Mouse (Mus musculus): ENCODE results near the gene Lhpp. TPM values are rescaled to one million over a fixed set of nuclear protein-coding genes. Genes with fewer than 3 reads are reported as not detected.

Lhpp gene
- polyA plus RNA-seq, 1 experiment from 2014 or later = 24.5 TPM

DNA sequence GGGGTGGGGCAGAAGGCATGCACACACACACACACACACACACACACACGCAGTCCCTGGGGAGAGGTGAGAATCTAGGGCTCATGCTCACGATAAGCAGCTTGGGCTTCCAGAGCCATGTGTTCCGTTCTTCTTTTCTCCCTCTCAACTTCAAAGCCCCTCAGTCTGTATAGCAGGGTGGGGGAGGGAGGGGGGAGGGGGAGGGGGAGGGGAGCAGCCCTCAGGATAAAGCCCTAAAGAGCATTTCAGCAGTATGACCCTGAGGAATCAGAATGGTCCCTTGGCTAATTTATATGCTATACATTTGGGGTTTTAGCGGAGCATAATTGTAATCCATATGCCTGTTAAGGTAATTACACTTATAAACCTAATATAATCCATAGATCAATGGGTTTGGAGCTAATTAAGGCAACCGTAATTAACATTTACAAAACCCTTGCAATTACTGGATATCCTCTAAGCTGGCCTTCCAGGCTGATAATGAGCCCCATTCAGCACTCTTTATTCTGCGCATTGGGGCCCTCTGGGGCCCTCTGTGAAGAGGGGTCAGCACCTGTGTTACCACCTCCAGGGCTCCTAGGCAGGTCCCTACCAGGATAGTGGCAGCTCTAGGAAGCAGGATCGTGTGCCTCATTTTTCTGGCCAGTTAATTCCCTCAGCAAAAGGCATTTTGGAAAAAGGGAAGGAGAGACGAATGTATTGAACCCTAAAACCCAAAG lies 55.4 kb downstream of the Lhpp start:
- Histone ChIP-seq H3K27me3 (ENCODE audit: control insufficient read depth, insufficient read depth, low read length) (no peaks in the 10 kb centered on the region), H3K9me3 (ENCODE audit: control insufficient read depth, low read length) (no peaks in the 10 kb centered on the region), H3K36me3 (ENCODE audit: control insufficient read depth, insufficient read depth, low read length) (no peaks in the 10 kb centered on the region), H3K27ac (ENCODE audit: low read depth, low read length) (no peak overlapping the region), H3K4me2 (replicated peaks; ENCODE audit: low read depth, low read length) (no peak overlapping the region), H3K4me1 (ENCODE audit: control insufficient read depth, insufficient read depth, low read length) (no peaks in the 10 kb centered on the region), H3K9ac (ENCODE audit: low read depth, low read length) (no peak overlapping the region), H3K4me3 (ENCODE audit: low read length) (no peak overlapping the region)
- ATAC-seq (ENCODE audit: low FRiP score, low TSS enrichment) = no peak
- WGBS = 43% methylated on average over 8 of the region's 8 CpGs

DNA sequence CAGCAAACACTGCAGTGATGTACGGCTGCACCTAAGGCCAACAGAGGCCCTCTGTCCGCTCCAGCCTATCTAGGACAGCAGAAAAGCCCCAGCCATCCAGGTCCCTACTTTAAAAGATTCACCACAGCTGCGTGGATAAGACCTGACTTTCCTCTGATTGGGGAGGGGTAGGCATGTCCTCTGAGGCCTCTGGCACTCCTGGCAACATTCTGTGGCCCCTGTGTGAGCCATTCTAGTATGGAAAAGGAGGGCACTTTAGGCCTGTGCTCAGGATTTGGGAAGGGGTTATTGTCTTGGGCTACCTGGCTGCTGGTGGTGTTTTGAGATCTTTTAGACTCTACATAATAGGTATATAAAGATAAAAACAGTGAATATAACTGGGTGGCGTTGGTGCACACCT lies 56.1 kb downstream of the Lhpp start:
- Histone ChIP-seq H3K27me3 (ENCODE audit: control insufficient read depth, insufficient read depth, low read length) (no peaks in the 10 kb centered on the region), H3K9ac (ENCODE audit: low read depth, low read length) (no peak overlapping the region), H3K9me3 (ENCODE audit: control insufficient read depth, low read length) (no peaks in the 10 kb centered on the region), H3K27ac (ENCODE audit: low read depth, low read length) (no peak overlapping the region), H3K4me3 (ENCODE audit: low read length) (no peak overlapping the region), H3K36me3 (ENCODE audit: control insufficient read depth, insufficient read depth, low read length) (no peaks in the 10 kb centered on the region), H3K4me1 (ENCODE audit: control insufficient read depth, insufficient read depth, low read length) (no peaks in the 10 kb centered on the region), H3K4me2 (replicated peaks; ENCODE audit: low read depth, low read length) (no peak overlapping the region)
- WGBS = 70% methylated on average over 4 of the region's 4 CpGs
- no peak for ATAC-seq (ENCODE audit: low FRiP score, low TSS enrichment)

DNA sequence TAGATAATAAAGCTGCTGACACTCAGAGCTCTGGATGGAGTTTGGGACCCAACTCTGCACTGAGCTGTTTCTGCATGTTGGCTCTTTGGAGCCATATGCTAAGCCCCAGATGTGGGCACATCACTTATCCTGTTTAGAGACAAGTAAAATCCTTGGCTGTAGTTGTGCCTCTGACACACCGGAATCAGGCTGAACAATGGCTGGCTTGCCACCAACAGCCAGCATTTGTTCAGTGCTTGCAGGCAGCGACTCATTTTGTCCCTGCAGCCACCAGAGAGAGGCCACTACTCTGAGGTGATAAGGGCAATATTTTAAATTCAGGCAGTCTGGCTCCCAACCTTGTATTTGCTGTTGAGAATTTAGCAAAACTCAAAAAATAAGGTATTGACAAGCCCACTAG lies 58.2 kb downstream of the Lhpp start:
- 72% methylated on average over 2 of the region's 2 CpGs for WGBS
- no peak overlapping the region for H3K4me2 ChIP-seq (replicated peaks; ENCODE audit: low read depth, low read length)
- H3K4me3 ChIP-seq (ENCODE audit: low read length) = no peak overlapping the region
- no peaks in the 10 kb centered on the region for H3K36me3 ChIP-seq (ENCODE audit: control insufficient read depth, insufficient read depth, low read length)
- no peaks in the 10 kb centered on the region for H3K27me3 ChIP-seq (ENCODE audit: control insufficient read depth, insufficient read depth, low read length)
- H3K9me3 ChIP-seq (ENCODE audit: control insufficient read depth, low read length) = no peaks in the 10 kb centered on the region
- H3K4me1 ChIP-seq (ENCODE audit: control insufficient read depth, insufficient read depth, low read length) = no peaks in the 10 kb centered on the region
- H3K9ac ChIP-seq (ENCODE audit: low read depth, low read length) = no peak overlapping the region
- ATAC-seq (ENCODE audit: low FRiP score, low TSS enrichment) = no peak
- H3K27ac ChIP-seq (ENCODE audit: low read depth, low read length) = no peak overlapping the region

DNA sequence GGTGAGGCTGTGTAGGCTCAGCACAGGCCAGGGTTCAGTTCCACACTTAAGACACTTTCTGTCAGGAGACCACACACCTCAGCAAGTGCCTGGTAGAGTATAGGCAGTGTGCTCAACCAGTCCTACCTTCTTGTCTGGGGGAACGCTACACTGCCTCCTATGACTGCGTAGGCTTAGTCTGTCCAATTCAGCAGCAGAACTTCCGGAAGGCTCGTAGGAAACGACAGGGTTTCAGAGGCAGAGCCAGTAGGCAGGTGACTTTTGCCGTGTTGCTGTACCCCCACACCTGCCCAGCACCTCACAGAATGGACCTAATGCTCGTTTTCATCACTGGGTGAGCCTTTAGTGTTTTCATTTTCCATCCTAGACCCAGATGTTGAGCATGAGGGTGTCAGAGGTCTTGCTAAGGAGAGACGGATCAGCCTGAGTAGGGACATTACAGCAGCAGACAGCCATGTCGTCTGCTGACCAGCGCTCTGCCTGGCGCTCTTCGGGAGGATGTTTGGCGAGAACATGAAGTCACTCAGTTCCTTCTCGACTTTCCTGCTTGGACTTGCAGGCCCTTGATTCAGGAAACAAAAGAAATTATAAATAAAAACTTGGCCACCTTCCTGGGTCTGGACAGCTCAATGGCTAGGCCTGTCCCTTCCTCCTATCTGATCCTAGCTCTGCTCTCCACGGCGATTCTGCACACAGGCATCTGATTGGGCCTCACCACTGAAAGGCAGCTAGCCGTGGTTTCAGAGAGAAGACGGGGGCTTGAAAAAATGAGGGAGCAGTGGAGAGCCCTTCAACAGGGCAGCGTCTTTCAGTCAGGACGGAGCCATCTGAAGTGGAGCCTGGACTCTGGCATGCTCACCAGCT lies 59.8 kb downstream of the Lhpp start:
- Histone ChIP-seq H3K4me3 (ENCODE audit: low read length) (no peak overlapping the region), H3K27me3 (ENCODE audit: control insufficient read depth, insufficient read depth, low read length) (no peaks in the 10 kb centered on the region), H3K9me3 (ENCODE audit: control insufficient read depth, low read length) (no peaks in the 10 kb centered on the region), H3K9ac (ENCODE audit: low read depth, low read length) (no peak overlapping the region), H3K27ac (ENCODE audit: low read depth, low read length) (no peak overlapping the region), H3K4me2 (replicated peaks; ENCODE audit: low read depth, low read length) (no peak overlapping the region), H3K36me3 (ENCODE audit: control insufficient read depth, insufficient read depth, low read length) (no peaks in the 10 kb centered on the region), H3K4me1 (ENCODE audit: control insufficient read depth, insufficient read depth, low read length) (no peaks in the 10 kb centered on the region; the same call in 1 of the 2 replicates)
- ATAC-seq (ENCODE audit: low FRiP score, low TSS enrichment) = no peak
- WGBS = 87% methylated on average over 20 of the region's 20 CpGs

DNA sequence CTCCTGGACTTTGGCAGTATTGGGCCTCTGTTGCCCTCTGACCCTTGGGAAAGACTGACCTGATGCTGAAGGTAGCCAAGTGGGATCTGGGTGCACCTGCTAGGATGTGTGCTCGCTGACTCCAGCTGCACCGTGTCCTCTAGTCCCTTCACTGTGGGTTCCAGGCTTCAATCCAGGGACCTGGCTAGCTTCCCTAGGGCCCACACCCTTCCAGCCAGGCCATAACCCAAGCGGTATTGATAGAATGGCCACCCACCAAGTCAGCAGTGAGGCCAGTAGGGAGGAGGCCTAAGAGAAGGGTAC lies 60.4 kb downstream of the Lhpp start:
- Histone ChIP-seq H3K27me3 (ENCODE audit: control insufficient read depth, insufficient read depth, low read length) (no peaks in the 10 kb centered on the region), H3K4me2 (replicated peaks; ENCODE audit: low read depth, low read length) (no peak overlapping the region), H3K27ac (ENCODE audit: low read depth, low read length) (no peak overlapping the region), H3K4me1 (ENCODE audit: control insufficient read depth, insufficient read depth, low read length) (no peaks in the 10 kb centered on the region; the same call in 1 of the 2 replicates), H3K36me3 (ENCODE audit: control insufficient read depth, insufficient read depth, low read length) (no peaks in the 10 kb centered on the region), H3K9me3 (ENCODE audit: control insufficient read depth, low read length) (no peaks in the 10 kb centered on the region), H3K4me3 (ENCODE audit: low read length) (no peak overlapping the region), H3K9ac (ENCODE audit: low read depth, low read length) (no peak overlapping the region)
- ATAC-seq (ENCODE audit: low FRiP score, low TSS enrichment) = no peak
- WGBS = 89% methylated on average over 3 of the region's 3 CpGs

DNA sequence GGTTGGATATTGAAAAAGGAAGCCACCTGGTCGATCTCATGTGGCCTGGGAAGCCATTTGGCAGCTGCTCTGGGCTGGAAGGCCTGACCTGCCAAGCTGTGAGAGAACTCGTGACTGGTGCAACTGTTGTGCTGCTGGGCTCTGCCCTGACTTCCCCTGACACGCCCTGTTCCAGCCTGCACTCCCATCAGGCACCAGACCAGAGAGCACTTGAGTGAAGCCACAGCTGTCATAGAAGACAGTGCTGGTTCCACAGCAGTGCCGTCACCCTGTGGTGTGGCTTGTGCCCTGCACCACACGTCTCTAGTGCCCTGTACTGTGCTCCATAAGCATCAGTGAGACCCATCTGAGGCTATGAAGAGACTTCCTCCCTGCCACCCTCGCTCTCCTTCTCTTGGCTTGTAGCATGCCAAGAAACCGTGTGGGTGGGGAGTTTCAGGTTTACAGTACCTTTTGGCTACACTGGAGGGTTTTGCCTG lies 62.1 kb downstream of the Lhpp start:
- Histone ChIP-seq H3K4me2 (replicated peaks; ENCODE audit: low read depth, low read length) (no peak overlapping the region), H3K4me1 (ENCODE audit: control insufficient read depth, insufficient read depth, low read length) (no peaks in the 10 kb centered on the region; the same call in 1 of the 2 replicates), H3K27ac (ENCODE audit: low read depth, low read length) (no peak overlapping the region), H3K27me3 (ENCODE audit: control insufficient read depth, insufficient read depth, low read length) (no peaks in the 10 kb centered on the region), H3K9ac (ENCODE audit: low read depth, low read length) (no peak overlapping the region), H3K36me3 (ENCODE audit: control insufficient read depth, insufficient read depth, low read length) (no peaks in the 10 kb centered on the region), H3K9me3 (ENCODE audit: control insufficient read depth, low read length) (no peaks in the 10 kb centered on the region), H3K4me3 (ENCODE audit: low read length) (no peak overlapping the region)
- ATAC-seq (ENCODE audit: low FRiP score, low TSS enrichment) = no peak
- 70% methylated on average over 7 of the region's 7 CpGs for WGBS

DNA sequence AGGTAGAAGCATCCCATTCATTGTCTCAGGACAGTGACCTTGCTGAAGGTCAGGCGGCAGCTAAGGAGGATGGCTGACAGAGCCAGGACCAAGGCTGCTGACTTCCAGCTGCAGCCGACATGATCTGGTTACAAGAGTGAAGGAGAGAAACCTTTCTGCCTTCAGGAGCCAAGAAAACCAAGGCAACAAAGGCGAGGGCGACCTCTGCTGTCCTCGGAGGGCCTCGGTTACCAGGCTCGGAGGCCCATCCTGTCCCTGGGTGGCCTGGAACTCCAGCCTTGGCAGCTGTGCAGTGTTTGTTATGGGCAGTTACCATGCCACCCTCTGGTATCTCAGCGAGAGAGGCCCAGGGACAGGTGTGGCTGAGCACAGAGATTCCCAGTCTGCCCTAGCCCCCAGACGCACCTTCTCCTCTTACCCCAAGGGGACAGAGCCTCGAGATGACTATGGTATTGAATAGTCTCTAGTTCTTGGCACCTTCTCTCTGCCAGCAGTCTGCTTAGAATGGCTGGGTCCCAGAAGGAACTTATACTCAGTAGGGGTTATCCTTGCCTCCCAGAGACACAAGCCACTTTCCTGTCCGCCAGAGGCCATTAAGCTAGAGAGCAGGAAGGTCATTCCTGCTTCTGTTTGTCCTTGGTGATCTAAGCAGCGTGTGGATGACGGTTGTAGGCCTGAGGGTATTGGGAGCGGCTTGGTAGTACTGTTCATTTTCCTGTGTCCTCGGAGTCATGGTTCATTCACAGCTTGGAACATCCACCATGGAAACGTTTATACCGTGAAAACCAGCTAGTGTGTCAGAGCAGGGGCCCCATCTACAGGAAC lies 63.7 kb downstream of the Lhpp start:
- Histone ChIP-seq H3K4me3 (ENCODE audit: low read length) (no peak overlapping the region), H3K4me1 (ENCODE audit: control insufficient read depth, insufficient read depth, low read length) (no peaks in the 10 kb centered on the region; the same call in 1 of the 2 replicates), H3K4me2 (replicated peaks; ENCODE audit: low read depth, low read length) (no peak overlapping the region), H3K27me3 (ENCODE audit: control insufficient read depth, insufficient read depth, low read length) (no peaks in the 10 kb centered on the region), H3K9me3 (ENCODE audit: control insufficient read depth, low read length) (no peaks in the 10 kb centered on the region), H3K27ac (ENCODE audit: low read depth, low read length) (no peak overlapping the region), H3K36me3 (ENCODE audit: control insufficient read depth, insufficient read depth, low read length) (no peaks in the 10 kb centered on the region), H3K9ac (ENCODE audit: low read depth, low read length) (no peak overlapping the region)
- ATAC-seq (ENCODE audit: low FRiP score, low TSS enrichment) = peak; percentile 51; the same call in 1 of the 2 replicates
- WGBS = 57% methylated on average over 17 of the region's 17 CpGs

DNA sequence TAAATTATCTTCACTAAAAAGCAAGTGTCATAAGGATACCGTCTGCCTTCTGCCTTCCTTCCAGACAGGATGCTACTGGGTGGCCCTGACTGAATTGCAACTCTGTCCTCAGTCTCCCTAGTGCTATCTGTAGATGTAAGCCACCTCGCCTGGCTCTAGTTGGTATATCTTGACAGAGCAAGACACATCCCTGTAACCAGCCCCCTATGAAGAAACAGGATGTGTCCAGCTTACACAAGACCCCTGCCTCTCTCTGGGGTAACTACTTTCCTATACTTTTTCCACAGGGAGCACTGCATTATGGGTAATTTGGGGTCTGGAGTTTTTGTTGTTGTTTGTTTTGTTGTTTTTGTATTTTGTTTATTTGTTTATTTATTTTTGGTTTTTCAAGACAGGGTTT lies 65.5 kb downstream of the Lhpp start:
- Histone ChIP-seq H3K9ac (ENCODE audit: low read depth, low read length) (no peak overlapping the region), H3K9me3 (ENCODE audit: control insufficient read depth, low read length) (no peaks in the 10 kb centered on the region), H3K4me2 (replicated peaks; ENCODE audit: low read depth, low read length) (no peak overlapping the region), H3K4me1 (ENCODE audit: control insufficient read depth, insufficient read depth, low read length) (no peaks in the 10 kb centered on the region; the same call in 1 of the 2 replicates), H3K36me3 (ENCODE audit: control insufficient read depth, insufficient read depth, low read length) (no peaks in the 10 kb centered on the region), H3K4me3 (ENCODE audit: low read length) (no peak overlapping the region), H3K27me3 (ENCODE audit: control insufficient read depth, insufficient read depth, low read length) (no peaks in the 10 kb centered on the region), H3K27ac (ENCODE audit: low read depth, low read length) (no peak overlapping the region)
- WGBS = 93% methylated on average over 2 of the region's 2 CpGs
- no peak for ATAC-seq (ENCODE audit: low FRiP score, low TSS enrichment)

Data from kidney, embryonic 14.5 days (tissue).